14 mouse cellular contexts compared by ENCODE assay signal in the genomic region with DNA sequence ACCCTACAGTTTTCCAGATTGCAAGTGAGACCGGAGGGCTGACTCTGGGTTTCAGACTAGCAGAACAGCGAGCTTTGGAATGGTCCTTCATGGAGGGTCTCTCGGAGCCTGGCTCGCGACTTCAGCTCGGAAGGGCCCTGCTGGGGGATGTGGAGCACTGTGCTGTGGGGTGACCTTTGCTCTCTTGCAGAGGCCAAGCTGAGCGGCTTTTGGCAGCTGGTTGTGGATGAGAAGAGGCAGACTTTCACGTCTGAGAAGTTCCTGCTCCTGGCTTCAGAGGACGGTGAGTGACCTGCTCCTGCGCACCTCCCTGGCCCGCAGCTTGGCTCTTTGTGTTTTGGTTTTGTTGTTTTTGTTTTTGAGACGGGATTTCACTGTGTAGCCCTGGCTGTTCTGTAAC.
"Had no signal": no experiment of that assay in that cellular context is flagged by ENCODE, and none has a peak within 500 bp of the region (broad histone marks: within the 10 kb centered on the region; RNA-seq: fewer than 3 reads in every experiment).

No protein-coding gene starts in this region.

- H3K9me3 ChIP-seq: intestine, embryonic 15.5 days had no signal

- H3K4me3 ChIP-seq: intestine, embryonic 15.5 days; layer of hippocampus, adult 2 months; limb, embryonic 12.5 days; liver, embryonic 13.5 days; midbrain, embryonic 10.5 days; neural tube, embryonic 13.5 days had no signal

- H3K27me3 ChIP-seq: intestine, embryonic 15.5 days; limb, embryonic 12.5 days; liver, embryonic 13.5 days; neural tube, embryonic 13.5 days had no signal

- H3K9ac ChIP-seq: intestine, embryonic 15.5 days; limb, embryonic 12.5 days; liver, embryonic 13.5 days; neural tube, embryonic 13.5 days had no signal

- H3K4me2 ChIP-seq: intestine, embryonic 15.5 days; limb, embryonic 12.5 days; liver, embryonic 13.5 days; neural tube, embryonic 13.5 days had no signal

- DNase-seq: liver, embryonic 13.5 days; lung, adult 2 months; lung, postnatal 36 days; right cerebral cortex, postnatal 4 days; spleen, adult 18-20 months; thymus, adult 2 months; thymus, postnatal 25 days had no signal

- ATAC-seq: intestine, embryonic 15.5 days; lung, postnatal 0 days; midbrain, embryonic 16.5 days had no signal

- H3K27ac ChIP-seq: intestine, embryonic 15.5 days; layer of hippocampus, adult 2 months; limb, embryonic 12.5 days; liver, embryonic 13.5 days; midbrain, embryonic 10.5 days; neural tube, embryonic 13.5 days had no signal

- H3K4me1 ChIP-seq: intestine, embryonic 15.5 days; limb, embryonic 12.5 days; midbrain, embryonic 10.5 days; neural tube, embryonic 13.5 days had no signal
